Mouse (Mus musculus): ENCODE results near the gene Gm36210. TPM values are rescaled to one million over a fixed set of nuclear protein-coding genes. Genes with fewer than 3 reads are reported as not detected.

Gene Gm36210
- polyA plus RNA-seq, 1 experiment from 2014 or later = not detected

- H3K27ac ChIP-seq (ENCODE audit: low read length) = no peak overlapping the region
- DNase-seq (ENCODE audit: low spot score) (no peak), ATAC-seq (no peak)
- no peak overlapping the region for H3K4me3 ChIP-seq (ENCODE audit: low read depth, low read length)
- TF ChIP-seq CTCF (IDR thresholded peaks at IDR 0.05) (no peak), EP300 (IDR thresholded peaks at IDR 0.05) (no peak)
- no peak overlapping the region for H3K9ac ChIP-seq (replicated peaks; ENCODE audit: low read depth)
- H3K27me3 ChIP-seq (replicated peaks; ENCODE audit: insufficient read depth, low read length) = no peaks in the 10 kb centered on the region
- no peak overlapping the region for H3K4me2 ChIP-seq (replicated peaks; ENCODE audit: low read depth, low read length)
- no peaks in the 10 kb centered on the region for H3K4me1 ChIP-seq (ENCODE audit: insufficient read depth, low read depth, low read length)
- WGBS = 49% methylated on average over 5 of the region's 5 CpGs
- H3K36me3 ChIP-seq (ENCODE audit: insufficient read depth, low read length) = no peaks in the 10 kb centered on the region
- H3K9me3 ChIP-seq (ENCODE audit: low read length) = no peaks in the 10 kb centered on the region
Measured at GRCm38 (mm10) chr7:4942673-4943072, 36.4 kb upstream of the Gm36210 start.

DNA sequence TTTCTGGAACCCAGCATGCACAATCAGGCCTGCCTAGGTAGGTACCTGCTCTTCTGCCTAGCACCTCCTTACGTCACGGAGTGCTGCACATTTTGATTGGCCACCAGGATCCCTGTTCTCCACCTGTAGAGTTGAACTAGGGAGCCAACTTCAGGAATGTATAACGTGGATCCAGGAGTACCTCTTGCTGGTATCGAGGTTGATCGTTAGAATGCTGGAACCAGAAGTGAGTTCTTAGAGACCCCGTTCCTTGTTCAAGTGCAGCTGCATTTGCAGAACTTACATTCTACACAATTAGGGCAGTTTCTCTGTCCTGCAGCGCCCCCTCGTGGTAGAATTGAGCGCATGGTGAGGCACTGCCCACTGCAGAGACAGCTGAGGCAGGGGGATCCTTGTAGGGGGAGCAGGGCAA is 33.8 kb upstream of the Gm36210 start:
- no peaks in the 10 kb centered on the region for H3K27me3 ChIP-seq (replicated peaks; ENCODE audit: insufficient read depth, low read length)
- no peaks in the 10 kb centered on the region for H3K9me3 ChIP-seq (ENCODE audit: low read length)
- no peak overlapping the region for H3K27ac ChIP-seq (ENCODE audit: low read length)
- WGBS = 16% methylated on average over 9 of the region's 9 CpGs
- ATAC-seq (peak; percentile 73), DNase-seq (ENCODE audit: low spot score) (peak; percentile 87)
- no peaks in the 10 kb centered on the region for H3K36me3 ChIP-seq (ENCODE audit: insufficient read depth, low read length)
- H3K4me1 ChIP-seq (ENCODE audit: insufficient read depth, low read depth, low read length) = no peaks in the 10 kb centered on the region
- no peak overlapping the region for H3K9ac ChIP-seq (replicated peaks; ENCODE audit: low read depth)
- TF ChIP-seq EP300 (IDR thresholded peaks at IDR 0.05) = no peak
- peak; percentile 93 for TF ChIP-seq CTCF (IDR thresholded peaks at IDR 0.05)
- no peak overlapping the region for H3K4me3 ChIP-seq (ENCODE audit: low read depth, low read length)
- H3K4me2 ChIP-seq (replicated peaks; ENCODE audit: low read depth, low read length) = no peak overlapping the region

DNA sequence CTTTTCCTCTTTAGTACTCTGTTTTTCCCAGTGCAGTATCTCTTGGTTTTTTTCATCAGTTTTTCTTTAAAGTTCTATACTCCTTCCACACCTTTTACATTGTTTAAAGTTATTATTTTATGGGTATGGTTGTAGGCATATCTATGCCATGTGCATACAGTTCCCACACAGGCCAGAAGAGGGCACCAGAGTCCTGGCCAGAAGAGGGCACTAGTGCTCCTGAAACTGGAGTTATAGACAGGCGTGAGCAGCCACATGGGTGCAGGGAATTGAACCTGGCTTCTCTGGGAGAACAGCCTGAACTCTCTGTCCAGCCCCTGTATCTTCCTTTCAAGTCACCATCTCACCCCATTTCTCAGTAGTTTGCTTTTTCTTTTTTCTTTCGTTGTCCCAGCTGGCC is 32.1 kb upstream of the Gm36210 start:
- DNase-seq (ENCODE audit: low spot score) (peak; percentile 65), ATAC-seq (0 out of 2 replicates have a peak, but pooled peaks have one; percentile 23)
- WGBS = 33% methylated on average over 2 of the region's 2 CpGs
- Histone ChIP-seq H3K9me3 (ENCODE audit: low read length) (0 out of 2 replicates have a peak, but pooled peaks cover 3% of the 10 kb centered on the region), H3K4me2 (replicated peaks; ENCODE audit: low read depth, low read length) (no peak overlapping the region), H3K4me3 (ENCODE audit: low read depth, low read length) (no peak overlapping the region), H3K27ac (ENCODE audit: low read length) (no peak overlapping the region), H3K4me1 (ENCODE audit: insufficient read depth, low read depth, low read length) (no peaks in the 10 kb centered on the region), H3K9ac (replicated peaks; ENCODE audit: low read depth) (no peak overlapping the region), H3K27me3 (replicated peaks; ENCODE audit: insufficient read depth, low read length) (no peaks in the 10 kb centered on the region), H3K36me3 (ENCODE audit: insufficient read depth, low read length) (no peaks in the 10 kb centered on the region)
- TF ChIP-seq EP300 (IDR thresholded peaks at IDR 0.05) (no peak), CTCF (IDR thresholded peaks at IDR 0.05) (peak; percentile 96)

GRCm38 (mm10) chr7:4937392-4937791 is 31.1 kb upstream of the Gm36210 start:
- H3K4me3 ChIP-seq (ENCODE audit: low read depth, low read length) = no peak overlapping the region
- H3K36me3 ChIP-seq (ENCODE audit: insufficient read depth, low read length) = no peaks in the 10 kb centered on the region
- DNase-seq (ENCODE audit: low spot score) = no peak
- ATAC-seq = no peak
- H3K9me3 ChIP-seq (ENCODE audit: low read length) = 0 out of 2 replicates have a peak, but pooled peaks cover 3% of the 10 kb centered on the region
- H3K4me1 ChIP-seq (ENCODE audit: insufficient read depth, low read depth, low read length) = no peaks in the 10 kb centered on the region
- no peak overlapping the region for H3K9ac ChIP-seq (replicated peaks; ENCODE audit: low read depth)
- no peak overlapping the region for H3K4me2 ChIP-seq (replicated peaks; ENCODE audit: low read depth, low read length)
- H3K27me3 ChIP-seq (replicated peaks; ENCODE audit: insufficient read depth, low read length) = no peaks in the 10 kb centered on the region
- TF ChIP-seq EP300 (IDR thresholded peaks at IDR 0.05) (no peak), CTCF (IDR thresholded peaks at IDR 0.05) (no peak)
- H3K27ac ChIP-seq (ENCODE audit: low read length) = no peak overlapping the region
- 63% methylated on average over 10 of the region's 11 CpGs for WGBS

- WGBS = 65% methylated on average over 10 of the region's 10 CpGs
- no peak for TF ChIP-seq EP300 (IDR thresholded peaks at IDR 0.05)
- TF ChIP-seq CTCF (IDR thresholded peaks at IDR 0.05) = no peak
Measured at GRCm38 (mm10) chr7:4936832-4937231, 30.5 kb upstream of the Gm36210 start.

GRCm38 (mm10) chr7:4934160-4934914 is 28.0 kb upstream of the Gm36210 start:
- ATAC-seq = no peak
- H3K9me3 ChIP-seq (ENCODE audit: low read length) = 0 out of 2 replicates have a peak, but pooled peaks cover 3% of the 10 kb centered on the region
- H3K27me3 ChIP-seq (replicated peaks; ENCODE audit: insufficient read depth, low read length) = no peaks in the 10 kb centered on the region
- H3K4me2 ChIP-seq (replicated peaks; ENCODE audit: low read depth, low read length) = no peak overlapping the region
- no peak overlapping the region for H3K27ac ChIP-seq (ENCODE audit: low read length)
- 71% methylated on average over 4 of the region's 4 CpGs for whole genome bisulfite sequencing
- TF ChIP-seq EP300 (IDR thresholded peaks at IDR 0.05) (no peak), CTCF (IDR thresholded peaks at IDR 0.05) (peak; percentile 48)
- DNase-seq (ENCODE audit: low spot score) = no peak
- H3K36me3 ChIP-seq (ENCODE audit: insufficient read depth, low read length) = no peaks in the 10 kb centered on the region
- no peak overlapping the region for H3K4me3 ChIP-seq (ENCODE audit: low read depth, low read length)
- H3K4me1 ChIP-seq (ENCODE audit: insufficient read depth, low read depth, low read length) = no peaks in the 10 kb centered on the region
- no peak overlapping the region for H3K9ac ChIP-seq (replicated peaks; ENCODE audit: low read depth)

More at GRCm38 (mm10) chr7:4936832-4937231, 30.5 kb upstream of the Gm36210 start:
- Histone ChIP-seq H3K9me3 (ENCODE audit: low read length) (0 out of 2 replicates have a peak, but pooled peaks cover 3% of the 10 kb centered on the region), H3K36me3 (ENCODE audit: insufficient read depth, low read length) (no peaks in the 10 kb centered on the region), H3K4me3 (ENCODE audit: low read depth, low read length) (no peak overlapping the region), H3K9ac (replicated peaks; ENCODE audit: low read depth) (no peak overlapping the region), H3K27me3 (replicated peaks; ENCODE audit: insufficient read depth, low read length) (no peaks in the 10 kb centered on the region), H3K4me1 (ENCODE audit: insufficient read depth, low read depth, low read length) (no peaks in the 10 kb centered on the region), H3K4me2 (replicated peaks; ENCODE audit: low read depth, low read length) (no peak overlapping the region), H3K27ac (ENCODE audit: low read length) (no peak overlapping the region)
- ATAC-seq (no peak), DNase-seq (ENCODE audit: low spot score) (no peak)

Data from lung, postnatal 0 days (tissue).